Comparison of ENCODE assay signal across 10 mouse cellular contexts in the genomic region with DNA sequence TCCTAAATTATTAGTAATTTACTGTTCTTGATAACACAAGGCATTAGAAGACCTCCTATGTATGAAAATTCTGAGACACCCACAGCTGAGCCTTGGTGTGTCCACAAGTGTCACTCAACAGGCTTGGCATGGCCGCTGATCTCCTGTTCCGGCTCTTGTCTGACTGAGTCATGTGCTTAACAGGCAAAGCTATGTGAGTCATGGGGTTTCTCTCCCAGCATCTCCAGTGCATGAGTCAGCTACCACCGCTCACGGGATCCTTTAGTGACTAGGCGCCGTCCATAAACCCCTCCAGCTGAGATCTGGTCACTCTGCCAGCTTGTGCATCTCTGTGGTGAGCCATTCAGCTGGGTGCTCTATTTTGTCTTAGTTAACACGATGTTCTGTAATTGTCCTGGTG.
DNase-seq lines count a peak whose midpoint lies in the region; ATAC-seq and TF ChIP-seq lines count a peak whose summit lies in the region.
"Had no signal": no experiment of that assay in that cellular context is flagged by ENCODE, and none has a peak within 500 bp of the region (broad histone marks: within the 10 kb centered on the region; RNA-seq: fewer than 3 reads in every experiment).

No protein-coding gene starts in this region.

- TF ChIP-seq CTCF in thymus, adult 2 months (IDR thresholded peaks at IDR 0.05; ENCODE audit: borderline replicate concordance, control insufficient read depth, extremely low read depth, insufficient read depth, low read length, poor library complexity): no peak

- peaks cover 31% of the 10 kb centered on the region for H3K4me1 ChIP-seq in heart, embryonic 10.5 days
- no peaks in the 10 kb centered on the region for H3K4me1 ChIP-seq in thymus, adult 2 months (replicated peaks; ENCODE audit: control insufficient read depth, insufficient read depth, low read length)

- ATAC-seq in erythroblast, adult 5-6 weeks (replicated peaks; ENCODE audit: low FRiP score, poor library complexity, severe bottlenecking): no peak

- H3K27ac ChIP-seq in heart, embryonic 10.5 days: peak overlapping the region; percentile 84
- no peak overlapping the region for H3K27ac ChIP-seq in thymus, adult 2 months (ENCODE audit: control insufficient read depth, insufficient read depth, low read length)
- H3K27ac ChIP-seq: embryonic facial prominence, embryonic 15.5 days; midbrain, embryonic 12.5 days had no signal

- 47% methylated on average over 7 of the region's 7 CpGs for WGBS in heart, embryonic 10.5 days
- WGBS in thymus, adult 2 months: 81% methylated on average over 7 of the region's 7 CpGs

- DNase-seq in 3134 (ENCODE audit: extremely low read depth, insufficient read length, low spot score): peak; percentile 59
- peak; percentile 83 to 87 for DNase-seq in adrenal gland, adult (ENCODE audit: inconsistent age in 2 of 2, low spot score in 1 of 2)
- DNase-seq in heart, embryonic 10.5 days (ENCODE audit: low spot score): peak; percentile 79
- peak; percentile 24 to 35 for DNase-seq in left cerebral cortex, postnatal 14 days (ENCODE audit: low spot score in 2 of 2)
- no peak for DNase-seq in thymus, postnatal 25 days
- no peak for DNase-seq in thymus, adult 2 months
- DNase-seq in thymus, postnatal 4 days: no peak

- no peaks in the 10 kb centered on the region for H3K36me3 ChIP-seq in heart, embryonic 10.5 days
- H3K36me3 ChIP-seq in thymus, adult 2 months (ENCODE audit: control insufficient read depth, insufficient read depth, low read length): no peaks in the 10 kb centered on the region
- H3K36me3 ChIP-seq: embryonic facial prominence, embryonic 15.5 days; midbrain, embryonic 12.5 days had no signal

- no peak for TF ChIP-seq POLR2A in thymus, adult 2 months (IDR thresholded peaks at IDR 0.05; ENCODE audit: control insufficient read depth, extremely low read depth, insufficient read depth, low read length, poor library complexity)

- H3K9me3 ChIP-seq in heart, embryonic 10.5 days: no peaks in the 10 kb centered on the region
- H3K9me3 ChIP-seq: embryonic facial prominence, embryonic 15.5 days; midbrain, embryonic 12.5 days had no signal

- intact Hi-C loops in left cerebral cortex, postnatal 14 days (cut with DNase I): no loop called here

- H3K4me3 ChIP-seq in heart, embryonic 10.5 days: no peak overlapping the region
- H3K4me3 ChIP-seq in thymus, adult 2 months (ENCODE audit: control insufficient read depth, insufficient read depth, low read length): no peak overlapping the region
- H3K4me3 ChIP-seq: embryonic facial prominence, embryonic 15.5 days; midbrain, embryonic 12.5 days had no signal

- no peaks in the 10 kb centered on the region for H3K27me3 ChIP-seq in heart, embryonic 10.5 days (ENCODE audit: insufficient read depth, poor library complexity, severe bottlenecking)
- H3K27me3 ChIP-seq in thymus, adult 2 months (ENCODE audit: control insufficient read depth, insufficient read depth, low read length): no peaks in the 10 kb centered on the region
- H3K27me3 ChIP-seq: embryonic facial prominence, embryonic 15.5 days; midbrain, embryonic 12.5 days had no signal

Comparison
In these comparisons a context has a peak if more than half of its experiments do, and no peak if none do; other contexts are left out.
1. DNase-seq: peak in 3134 (single experiment), adrenal gland, adult (2 of 2), heart, embryonic 10.5 days (single experiment) and left cerebral cortex, postnatal 14 days (2 of 2); none in thymus, postnatal 25 days (single experiment), thymus, adult 2 months (single experiment) and thymus, postnatal 4 days (single experiment).